18 mouse cellular contexts compared by ENCODE assay signal in genomic region chr6:112396352-112396751, GRCm38 (mm10). TPM values are rescaled to one million over a fixed set of nuclear protein-coding genes. Genes with fewer than 3 reads are reported as not detected.
"Had no signal": no experiment of that assay in that cellular context is flagged by ENCODE, and none has a peak within 500 bp of the region (broad histone marks: within the 10 kb centered on the region; RNA-seq: fewer than 3 reads in every experiment).

No protein-coding gene starts in this region.

- DNase-seq: left cerebral cortex, postnatal 4 days; liver; liver, embryonic 13.5 days; liver, postnatal 0 days; lung, adult 18-20 months; lung, adult 2 months; lung, embryonic 14.5 days; lung, postnatal 10 days; lung, postnatal 14 days; lung, postnatal 36 days; lung, postnatal 4 days; midbrain, embryonic 14.5 days had no signal

RNA-seq across cellular contexts. Expression of gene Ssu2, which starts 8.5 kb away (rescaled TPM):
- total RNA-seq: liver, adult 2 months; megakaryocyte progenitor cell, adult 5-6 weeks; megakaryocyte, adult 5-6 weeks; megakaryocyte-erythroid progenitor cell, adult 5-6 weeks; midbrain, postnatal 0 days; monocyte, adult 5-6 weeks had no signal
